Mouse (Mus musculus) heart, adult 9 months (tissue): ENCODE data around the gene Gm3636.
"Not testable (repeated sequence)": the region's sequence is repeated elsewhere in the genome, so short reads cannot be mapped to it uniquely, and the experiment has no call there.

ENCODE experiments used
- DNase-seq, 2 experiments: peaks; one replicate each; pipeline ENCODE4 v3.0.0; 2022; ENCODE audit warnings: low spot score in 2 of 2

Gm3636 gene

DNA sequence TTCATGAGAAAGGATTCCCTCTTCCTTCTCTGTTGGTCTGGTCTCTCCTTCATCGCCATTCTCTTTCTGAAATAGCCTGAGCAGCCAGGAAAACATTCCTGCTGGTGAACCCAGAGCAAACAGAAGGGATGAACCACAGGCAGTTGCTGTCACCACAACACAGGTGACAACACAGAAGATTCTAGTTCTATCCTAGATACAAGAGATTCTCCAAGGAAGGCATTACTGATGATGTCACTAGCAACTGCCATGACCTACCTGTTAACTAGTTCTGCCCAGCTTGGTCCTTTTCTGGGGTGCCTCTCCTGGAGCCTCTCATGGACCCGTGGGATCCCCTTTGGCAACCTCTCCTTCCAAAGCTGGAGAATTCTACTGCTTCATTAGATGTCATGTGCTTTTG is at the start of gene Gm3636:
Gm3636 (minus strand) TSS at position 101 of the 400 bp plus-strand sequence.
- DNase-seq = not testable (repeated sequence)

- not testable (repeated sequence) for DNase-seq
These were observed 32.2 kb upstream of the Gm3636 start, which contains the start of gene Gm8362 for GRCm38 (mm10) chr14:6774311-6774710. Gm8362 (minus strand) TSS chr14:6774411.

DNA sequence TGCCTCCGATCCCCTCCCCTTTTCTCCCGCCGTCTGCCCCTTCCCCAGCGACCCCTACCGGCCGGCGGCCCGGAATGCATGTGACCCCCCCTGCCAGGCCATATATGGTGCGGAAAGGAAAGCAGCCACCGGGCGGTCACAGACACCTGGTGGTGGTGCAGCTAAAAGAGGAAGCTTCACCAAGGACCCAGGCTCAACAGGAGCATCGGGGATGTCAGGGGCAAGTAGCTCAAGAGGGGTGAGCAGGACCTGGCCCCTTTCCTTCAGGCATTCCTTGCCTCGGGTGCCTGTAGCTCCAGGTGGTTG is 15.1 kb upstream of the Gm3636 start:
- peak in 1 of 2 experiments; percentile 0 for DNase-seq

DNA sequence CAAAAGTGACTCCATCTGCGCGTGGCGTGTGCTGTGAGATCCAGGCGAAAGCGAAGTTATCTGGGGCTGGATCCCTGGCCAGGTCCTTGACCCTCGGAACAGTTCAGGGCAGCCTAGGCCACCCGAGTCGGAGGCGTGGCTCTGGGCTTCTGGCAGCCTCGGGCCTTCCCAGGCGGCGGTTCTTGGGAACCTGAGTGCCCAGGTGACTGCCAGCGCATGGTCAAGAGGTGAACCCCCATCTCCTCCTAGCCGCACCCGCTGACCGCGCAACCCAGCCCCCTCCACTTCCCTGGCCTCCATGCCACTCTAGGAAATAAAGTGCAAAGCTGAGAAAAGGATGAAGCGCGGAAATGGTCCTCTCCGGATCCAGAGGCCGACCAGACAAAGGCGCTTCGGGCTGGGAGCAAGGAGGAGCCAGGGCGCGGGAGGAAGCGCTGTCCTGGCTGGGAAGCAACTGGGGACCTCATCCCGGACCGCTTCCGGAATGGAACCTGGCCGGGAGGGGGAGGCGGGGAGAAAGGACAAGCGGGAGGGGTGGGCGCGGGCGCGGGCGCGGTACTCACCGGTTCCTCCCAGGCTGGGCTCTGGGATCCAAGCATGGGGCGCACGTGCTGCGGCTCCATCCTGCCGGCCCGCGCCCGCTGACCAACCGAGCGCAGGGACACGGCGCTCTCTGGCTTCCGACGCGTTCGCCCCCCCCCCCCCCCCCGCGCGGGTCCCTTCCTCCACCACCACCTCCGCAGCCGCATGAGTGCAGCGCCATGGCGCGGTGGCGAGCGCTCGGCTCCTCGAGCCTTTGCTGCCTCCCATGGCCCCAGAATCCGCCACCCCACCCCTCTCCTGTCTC is 14.5 kb upstream of the Gm3636 start:
- DNase-seq = peak in 1 of 2 experiments; percentile 17

DNA sequence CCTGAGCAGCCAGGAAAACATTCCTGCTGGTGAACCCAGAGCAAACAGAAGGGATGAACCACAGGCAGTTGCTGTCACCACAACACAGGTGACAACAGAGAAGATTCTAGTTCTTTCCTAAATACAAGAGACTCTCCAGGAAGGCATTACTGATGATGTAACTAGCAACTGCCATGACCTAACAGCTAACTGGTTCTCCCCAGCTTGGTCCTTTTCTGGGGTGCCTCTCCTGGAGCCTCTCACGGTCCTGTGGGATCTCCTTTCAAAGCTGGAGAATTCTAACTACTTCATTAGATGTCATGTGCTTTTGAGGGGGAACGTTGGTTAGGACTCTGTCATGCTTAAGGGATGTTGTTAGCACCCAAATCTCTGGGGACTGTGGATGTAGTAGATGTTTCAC is 22.0 kb downstream of the Gm3636 start, which contains the start of gene Gm8050:
Gm8050 (minus strand) TSS at position 101 of the 400 bp plus-strand sequence.
- DNase-seq = not testable (repeated sequence)
